In the genomic region with DNA sequence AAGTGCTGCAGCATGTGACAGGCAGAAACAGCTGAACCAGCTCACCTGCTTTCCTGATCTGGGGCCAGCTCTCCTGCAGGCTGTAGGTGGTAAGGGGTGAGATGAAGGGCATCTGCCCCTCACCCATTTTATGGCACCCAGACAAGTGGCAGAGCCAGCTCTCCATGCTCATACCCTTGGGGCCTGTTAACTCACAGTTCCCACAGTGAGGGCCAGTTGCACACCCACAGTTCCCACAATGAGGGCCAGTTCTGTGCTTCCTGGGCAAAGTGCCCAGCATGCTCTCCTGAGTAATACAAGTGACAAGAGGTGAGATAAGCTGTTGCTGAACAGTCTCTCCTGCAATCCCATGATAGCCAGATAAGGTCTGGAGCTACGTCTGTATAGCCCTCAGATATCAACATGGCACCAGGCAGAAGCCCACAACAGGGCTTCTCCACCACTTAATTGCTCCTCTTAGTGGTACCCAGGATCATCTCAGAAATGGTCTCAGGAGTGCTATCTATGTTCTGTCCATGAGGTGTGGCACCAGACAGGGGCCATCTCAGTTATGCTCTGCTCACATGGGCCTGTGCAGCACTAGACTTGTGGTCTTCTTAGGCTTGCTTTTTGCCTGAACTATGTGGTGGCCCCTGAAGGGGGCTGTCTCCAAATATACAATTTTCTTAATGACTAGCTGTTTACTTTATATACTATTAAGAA, we compare ENCODE assay signal across 14 mouse cellular contexts. TPM values are rescaled to one million over a fixed set of nuclear protein-coding genes. Genes with fewer than 3 reads are reported as not detected.
A peak's percentile ranks its signal among the peaks of the same experiment; 100 is the strongest.
DNase-seq lines count a peak whose midpoint lies in the region.
"Had no signal": no experiment of that assay in that cellular context is flagged by ENCODE, and none has a peak within 500 bp of the region (broad histone marks: within the 10 kb centered on the region; RNA-seq: fewer than 3 reads in every experiment).

No protein-coding gene starts in this region.

- peak; percentile 3 to 5 for DNase-seq in heart, adult 18-20 months
- no peak for DNase-seq in heart, adult 8-10 months (ENCODE audit: low spot score)
- peak; percentile 11 to 24 for DNase-seq in urinary bladder, adult 18-20 months (ENCODE audit: low spot score in 2 of 2)
- no peak for DNase-seq in urinary bladder, postnatal 10 days (ENCODE audit: low spot score)
- DNase-seq in gonadal fat pad, adult 2 months (ENCODE audit: low read depth): peak; percentile 24
- peak; percentile 1 for DNase-seq in kidney, postnatal 4 days
- DNase-seq in yolk sac, embryonic 10.5 days (ENCODE audit: low spot score): no peak
- no peak for DNase-seq in layer of hippocampus, postnatal 25 days (ENCODE audit: extremely low spot score in 1 of 2, low spot score in 1 of 2)
- DNase-seq: liver had no signal

RNA-seq across cellular contexts. Expression of gene 4933436I01Rik, which starts 3.7 kb away (rescaled TPM):
- not detected for total RNA-seq in heart, adult 18-20 months (2021)
- not detected for total RNA-seq in heart, adult 8-10 months (2022)
- 0.08 TPM in 1 of 2 replicates, not detected in the other for polyA plus RNA-seq in gonadal fat pad, adult 2 months (2012; rRNA removed)
- not detected for total RNA-seq in layer of hippocampus, postnatal 25 days (2021)
- total RNA-seq: heart, postnatal 14 days; layer of hippocampus, adult 8-10 months; midbrain, postnatal 0 days had no signal
- polyA plus RNA-seq: forebrain, embryonic 16.5 days; midbrain, postnatal 0 days; stomach, embryonic 15.5 days had no signal

Comparison
In these comparisons a context has a peak if more than half of its experiments do, and no peak if none do; other contexts are left out.
1. DNase-seq: peak in heart, adult 18-20 months (2 of 2), urinary bladder, adult 18-20 months (2 of 2), gonadal fat pad, adult 2 months (single experiment) and kidney, postnatal 4 days (2 of 2); none in heart, adult 8-10 months (single experiment), urinary bladder, postnatal 10 days (single experiment), yolk sac, embryonic 10.5 days (single experiment) and layer of hippocampus, postnatal 25 days (0 of 2).